Mouse (Mus musculus): Measurements from ENCODE around the gene 4930432K21Rik. TPM values are rescaled to one million over a fixed set of nuclear protein-coding genes. Genes with fewer than 3 reads are reported as not detected.

Gene 4930432K21Rik
- polyA plus RNA-seq, 2 experiments = 0.19 TPM; not detected in 1

DNA sequence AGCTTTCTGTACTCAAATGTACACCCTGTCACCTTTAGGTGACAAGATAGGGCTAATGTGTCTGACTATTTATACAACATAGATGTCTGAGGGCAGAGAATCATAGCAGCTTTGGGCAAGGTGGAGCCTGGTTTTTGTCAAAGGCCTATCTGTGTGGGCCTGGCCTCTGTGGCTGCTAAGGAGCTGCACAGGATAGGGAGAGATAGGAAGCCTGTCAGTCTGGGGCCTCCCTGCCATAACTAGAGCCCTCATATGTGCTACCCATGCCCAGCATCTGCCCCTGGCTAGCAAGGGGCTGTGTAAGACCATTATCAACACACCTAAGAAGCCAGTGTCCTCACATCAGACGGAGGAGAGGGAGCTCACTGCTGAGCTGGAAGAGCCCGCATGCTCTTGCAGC, 19.9 kb downstream of the 4930432K21Rik start:
- no peak overlapping the region for H3K9ac ChIP-seq (replicated peaks)
- ATAC-seq (ENCODE audit: insufficient read depth) (peak; percentile 62; the same call in 1 of the 2 replicates), DNase-seq (ENCODE audit: low read depth in 3 of 3, low spot score in 3 of 3) (no peak)
- no peak overlapping the region for H3K4me2 ChIP-seq (ENCODE audit: low read depth)
- 47% methylated on average over 2 of the region's 2 CpGs for WGBS (ENCODE audit: insufficient replicate concordance)
- H3K4me1 ChIP-seq (replicated peaks; ENCODE audit: control insufficient read depth in 2 of 2, insufficient read depth in 2 of 2, low read length in 1 of 2) = no peaks in the 10 kb centered on the region; a peak in 1 of 4 replicates
- no peaks in the 10 kb centered on the region for H3K9me3 ChIP-seq (ENCODE audit: control insufficient read depth, low read length)
- no peaks in the 10 kb centered on the region for H3K27me3 ChIP-seq (ENCODE audit: control insufficient read depth, insufficient read depth, low read length)
- H3K36me3 ChIP-seq (replicated peaks; ENCODE audit: control insufficient read depth, insufficient read depth, low read depth) = no peaks in the 10 kb centered on the region
- H3K4me3 ChIP-seq (ENCODE audit: insufficient read depth in 1 of 2, low read depth in 2 of 2, low read length in 2 of 2) = no peak overlapping the region
- no peak overlapping the region for H3K27ac ChIP-seq
- TF ChIP-seq CTCF (IDR thresholded peaks at IDR 0.05; ENCODE audit: low read depth) (no peak), EP300 (IDR thresholded peaks at IDR 0.05; ENCODE audit: low read depth) (no peak)

DNA sequence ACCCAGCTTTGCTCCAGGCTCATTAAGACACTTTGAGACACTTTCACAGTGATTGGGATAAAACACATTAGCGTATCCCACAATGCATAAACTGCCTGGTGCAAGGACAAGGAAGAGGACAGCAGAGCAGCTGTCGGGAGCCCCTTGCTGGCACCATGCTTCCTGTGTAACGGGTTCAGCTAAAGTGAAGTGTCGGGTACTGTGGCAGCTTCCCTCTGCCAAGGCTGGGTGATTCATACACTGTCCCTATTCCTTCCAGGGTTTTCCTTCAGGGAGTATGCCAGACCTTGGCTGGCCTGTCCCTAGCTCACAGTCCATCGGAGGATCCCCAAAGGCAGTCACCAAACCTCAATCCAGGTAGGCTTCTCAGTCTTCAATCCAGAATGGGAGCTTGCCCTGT, 22.3 kb downstream of the 4930432K21Rik start:
- Histone ChIP-seq H3K4me3 (ENCODE audit: insufficient read depth in 1 of 2, low read depth in 2 of 2, low read length in 2 of 2) (no peak overlapping the region), H3K27ac (no peak overlapping the region), H3K4me2 (ENCODE audit: low read depth) (no peak overlapping the region), H3K9ac (replicated peaks) (no peak overlapping the region), H3K9me3 (ENCODE audit: control insufficient read depth, low read length) (no peaks in the 10 kb centered on the region), H3K4me1 (replicated peaks; ENCODE audit: control insufficient read depth in 2 of 2, insufficient read depth in 2 of 2, low read length in 1 of 2) (no peaks in the 10 kb centered on the region; a peak in 1 of 4 replicates), H3K36me3 (replicated peaks; ENCODE audit: control insufficient read depth, insufficient read depth, low read depth) (no peaks in the 10 kb centered on the region), H3K27me3 (ENCODE audit: control insufficient read depth, insufficient read depth, low read length) (no peaks in the 10 kb centered on the region)
- TF ChIP-seq CTCF (IDR thresholded peaks at IDR 0.05; ENCODE audit: low read depth) (no peak), EP300 (IDR thresholded peaks at IDR 0.05; ENCODE audit: low read depth) (no peak)
- WGBS (ENCODE audit: insufficient replicate concordance) = 59% methylated on average over 5 of the region's 5 CpGs
- ATAC-seq (ENCODE audit: insufficient read depth) (no peak), DNase-seq (ENCODE audit: low read depth in 3 of 3, low spot score in 3 of 3) (no peak)

- Histone ChIP-seq H3K9ac (replicated peaks) (no peak overlapping the region), H3K4me3 (ENCODE audit: insufficient read depth in 1 of 2, low read depth in 2 of 2, low read length in 2 of 2) (no peak overlapping the region), H3K4me1 (replicated peaks; ENCODE audit: control insufficient read depth in 2 of 2, insufficient read depth in 2 of 2, low read length in 1 of 2) (no peaks in the 10 kb centered on the region), H3K9me3 (ENCODE audit: control insufficient read depth, low read length) (no peaks in the 10 kb centered on the region), H3K27ac (no peak overlapping the region), H3K27me3 (ENCODE audit: control insufficient read depth, insufficient read depth, low read length) (no peaks in the 10 kb centered on the region), H3K36me3 (replicated peaks; ENCODE audit: control insufficient read depth, insufficient read depth, low read depth) (no peaks in the 10 kb centered on the region), H3K4me2 (ENCODE audit: low read depth) (no peak overlapping the region)
- TF ChIP-seq CTCF (IDR thresholded peaks at IDR 0.05; ENCODE audit: low read depth) (peak; percentile 60), EP300 (IDR thresholded peaks at IDR 0.05; ENCODE audit: low read depth) (no peak)
- ATAC-seq (ENCODE audit: insufficient read depth) = no peak
- 62% methylated on average over 6 of the region's 6 CpGs for WGBS (ENCODE audit: insufficient replicate concordance)
- DNase-seq (ENCODE audit: low read depth in 3 of 3, low spot score in 3 of 3) = no peak
These were observed 26.0 kb downstream of the 4930432K21Rik start for GRCm38 (mm10) chr8:84173861-84174260.

DNA sequence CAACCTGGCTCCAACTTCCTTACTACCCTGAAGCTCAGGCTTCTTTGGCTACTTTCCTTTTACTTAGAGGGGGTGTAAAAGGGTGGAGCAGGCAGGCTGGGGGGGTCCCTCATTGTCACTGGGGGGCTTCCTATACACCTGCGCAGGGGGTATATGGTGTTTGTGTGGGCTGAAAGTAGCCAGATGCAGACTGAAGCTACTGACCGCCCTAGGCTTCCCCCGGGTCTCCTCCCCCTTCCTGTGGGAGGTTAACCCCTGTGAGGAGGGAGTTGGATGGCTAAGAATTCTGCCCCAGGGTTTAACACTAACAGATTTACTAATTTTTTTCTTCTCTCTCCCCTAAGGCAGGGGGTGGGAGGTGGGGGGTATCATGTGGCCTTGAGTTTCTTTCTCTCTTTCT, 28.7 kb downstream of the 4930432K21Rik start:
- Histone ChIP-seq H3K4me2 (ENCODE audit: low read depth) (no peak overlapping the region), H3K9me3 (ENCODE audit: control insufficient read depth, low read length) (no peaks in the 10 kb centered on the region), H3K27ac (no peak overlapping the region), H3K4me1 (replicated peaks; ENCODE audit: control insufficient read depth in 2 of 2, insufficient read depth in 2 of 2, low read length in 1 of 2) (peaks cover 0 to 6% of the 10 kb centered on the region in 2 experiments; a peak in 2 of 4 replicates), H3K27me3 (ENCODE audit: control insufficient read depth, insufficient read depth, low read length) (no peaks in the 10 kb centered on the region), H3K36me3 (replicated peaks; ENCODE audit: control insufficient read depth, insufficient read depth, low read depth) (no peaks in the 10 kb centered on the region), H3K4me3 (ENCODE audit: insufficient read depth in 1 of 2, low read depth in 2 of 2, low read length in 2 of 2) (no peak overlapping the region), H3K9ac (replicated peaks) (no peak overlapping the region)
- no peak for TF ChIP-seq EP300 (IDR thresholded peaks at IDR 0.05; ENCODE audit: low read depth)
- no peak for TF ChIP-seq CTCF (IDR thresholded peaks at IDR 0.05; ENCODE audit: low read depth)
- ATAC-seq (ENCODE audit: insufficient read depth) = no peak
- 18% methylated on average over 3 of the region's 3 CpGs for WGBS (ENCODE audit: insufficient replicate concordance)
- DNase-seq (ENCODE audit: low read depth in 3 of 3, low spot score in 3 of 3) = no peak

- Histone ChIP-seq H3K27ac (no peak overlapping the region), H3K4me2 (ENCODE audit: low read depth) (no peak overlapping the region), H3K9me3 (ENCODE audit: control insufficient read depth, low read length) (no peaks in the 10 kb centered on the region), H3K9ac (replicated peaks) (no peak overlapping the region), H3K36me3 (replicated peaks; ENCODE audit: control insufficient read depth, insufficient read depth, low read depth) (no peaks in the 10 kb centered on the region), H3K27me3 (ENCODE audit: control insufficient read depth, insufficient read depth, low read length) (no peaks in the 10 kb centered on the region), H3K4me1 (replicated peaks; ENCODE audit: control insufficient read depth in 2 of 2, insufficient read depth in 2 of 2, low read length in 1 of 2) (peaks cover 0 to 6% of the 10 kb centered on the region in 2 experiments; a peak in 2 of 4 replicates), H3K4me3 (ENCODE audit: insufficient read depth in 1 of 2, low read depth in 2 of 2, low read length in 2 of 2) (no peak overlapping the region)
- WGBS (ENCODE audit: insufficient replicate concordance) = 62% methylated on average over 3 of the region's 3 CpGs
- no peak for TF ChIP-seq EP300 (IDR thresholded peaks at IDR 0.05; ENCODE audit: low read depth)
- TF ChIP-seq CTCF (IDR thresholded peaks at IDR 0.05; ENCODE audit: low read depth) = no peak
- DNase-seq (ENCODE audit: low read depth in 3 of 3, low spot score in 3 of 3) (no peak), ATAC-seq (ENCODE audit: insufficient read depth) (no peak)
These were observed 29.6 kb downstream of the 4930432K21Rik start for GRCm38 (mm10) chr8:84177405-84177804.
